Mouse (Mus musculus): ENCODE measurements around the gene Gm266.

- TF ChIP-seq GATA1 (IDR thresholded peaks at IDR 0.05; ENCODE audit: low read length): no peak
- TF ChIP-seq TAL1 (IDR thresholded peaks at IDR 0.05; ENCODE audit: low read length): no peak
Observed at GRCm38 (mm10) chr12:111450359-111450758, 35.3 kb downstream of the Gm266 start.

Data from erythroblast, embryonic 14.5 days (primary cell).